Mouse (Mus musculus): Measurements from ENCODE around the gene Sipa1l3. TPM values are rescaled to one million over a fixed set of nuclear protein-coding genes. Genes with fewer than 3 reads are reported as not detected.

Gene Sipa1l3
- polyA plus RNA-seq, 1 experiment: 19.0 TPM

DNA sequence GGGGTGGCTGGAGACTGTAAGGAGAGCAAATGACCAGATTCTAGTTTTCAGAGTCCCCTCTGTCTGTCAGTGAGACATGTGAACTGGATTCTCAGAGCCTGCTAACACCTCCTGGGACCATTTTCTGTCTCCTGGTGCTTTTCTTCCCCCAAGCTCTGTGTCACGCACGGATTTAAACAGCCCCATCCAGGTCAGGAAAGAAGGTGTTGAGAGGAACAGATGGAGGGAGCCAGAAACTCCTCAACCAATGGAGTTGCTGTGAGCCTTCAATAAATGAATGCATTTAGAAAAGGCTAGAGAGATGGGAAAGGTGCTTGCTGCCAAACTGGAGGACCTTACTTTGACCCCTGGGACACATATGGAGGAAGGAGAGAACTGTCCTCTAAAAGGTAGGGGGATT is 180.7 kb downstream of the Sipa1l3 start:
- Histone ChIP-seq H3K36me3 (ENCODE audit: control insufficient read depth, insufficient read depth) (no peaks in the 10 kb centered on the region), H3K27me3 (ENCODE audit: control insufficient read depth, insufficient read depth, insufficient read length) (no peaks in the 10 kb centered on the region), H3ac (ENCODE audit: control insufficient read depth, insufficient read length) (no peak overlapping the region), H3K79me2 (ENCODE audit: control insufficient read depth, insufficient read depth) (no peaks in the 10 kb centered on the region), H3K4me3 (no peak overlapping the region), H3K4me2 (ENCODE audit: low read depth) (no peak overlapping the region)
- TF ChIP-seq MAX (IDR thresholded peaks at IDR 0.05; ENCODE audit: low read depth): no peak
- TF ChIP-seq E2F4 (IDR thresholded peaks at IDR 0.05; ENCODE audit: insufficient read depth): no peak
- TF ChIP-seq SRF (IDR thresholded peaks at IDR 0.05; ENCODE audit: control insufficient read depth, insufficient read length, low read depth): no peak
- no peak for TF ChIP-seq POLR2AphosphoS2 (IDR thresholded peaks at IDR 0.05; ENCODE audit: insufficient read length, low read depth)
- no peak for TF ChIP-seq MYOD1 (IDR thresholded peaks at IDR 0.05; ENCODE audit: control insufficient read depth in 1 of 3, insufficient read length in 2 of 3, low read depth in 2 of 3)
- TF ChIP-seq TCF12 (IDR thresholded peaks at IDR 0.05; ENCODE audit: insufficient read depth, poor library complexity, severe bottlenecking): no peak
- no peak for TF ChIP-seq CEBPB (IDR thresholded peaks at IDR 0.05; ENCODE audit: insufficient read depth, poor library complexity, severe bottlenecking)
- TF ChIP-seq REST (IDR thresholded peaks at IDR 0.05; ENCODE audit: insufficient read depth, insufficient read length): no peak
- TF ChIP-seq TCF3 (IDR thresholded peaks at IDR 0.05; ENCODE audit: insufficient read length, low read depth): no peak
- no peak for TF ChIP-seq USF1 (IDR thresholded peaks at IDR 0.05; ENCODE audit: low read depth)
- TF ChIP-seq POLR2A (IDR thresholded peaks at IDR 0.05; ENCODE audit: insufficient read length, low read depth): no peak
- no peak for TF ChIP-seq MYOG (IDR thresholded peaks at IDR 0.05; ENCODE audit: control insufficient read depth in 1 of 3, insufficient read depth in 1 of 3, insufficient read length in 2 of 3, low read depth in 2 of 3)

DNA sequence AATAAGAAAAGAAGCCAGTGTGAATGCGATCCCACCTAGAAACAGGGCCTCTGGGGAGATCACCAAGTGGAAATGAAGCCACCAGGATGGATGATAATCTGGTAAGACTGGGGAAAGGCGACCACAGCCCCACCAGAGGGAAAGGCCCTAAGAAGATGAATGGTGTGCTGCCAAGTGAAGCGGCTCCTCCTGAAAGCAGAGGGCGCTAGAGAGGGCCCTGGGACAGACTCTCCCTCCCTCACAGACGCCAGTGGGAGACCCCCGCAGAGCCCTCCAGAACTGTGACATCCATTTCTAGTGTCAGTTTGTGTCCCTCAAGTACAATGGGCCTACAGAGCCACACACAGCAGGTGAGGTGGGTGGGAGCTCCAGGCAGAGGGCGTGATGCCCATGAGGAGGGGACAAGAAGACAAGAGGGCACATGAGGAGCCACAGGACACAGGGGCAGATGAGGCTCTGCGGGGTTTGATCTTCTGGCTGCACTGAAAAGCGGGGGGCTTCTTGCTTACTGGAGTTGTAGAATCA is 181.6 kb downstream of the Sipa1l3 start:
- no peaks in the 10 kb centered on the region for H3K27me3 ChIP-seq (ENCODE audit: control insufficient read depth, insufficient read depth, insufficient read length)
- H3K36me3 ChIP-seq (ENCODE audit: control insufficient read depth, insufficient read depth): no peaks in the 10 kb centered on the region
- no peak overlapping the region for H3ac ChIP-seq (ENCODE audit: control insufficient read depth, insufficient read length)
- TF ChIP-seq TCF12 (IDR thresholded peaks at IDR 0.05; ENCODE audit: insufficient read depth, poor library complexity, severe bottlenecking) (no peak), MYOG (IDR thresholded peaks at IDR 0.05; ENCODE audit: control insufficient read depth in 1 of 3, insufficient read depth in 1 of 3, insufficient read length in 2 of 3, low read depth in 2 of 3) (no peak), SRF (IDR thresholded peaks at IDR 0.05; ENCODE audit: control insufficient read depth, insufficient read length, low read depth) (no peak), TCF3 (IDR thresholded peaks at IDR 0.05; ENCODE audit: insufficient read length, low read depth) (no peak), E2F4 (IDR thresholded peaks at IDR 0.05; ENCODE audit: insufficient read depth) (no peak), REST (IDR thresholded peaks at IDR 0.05; ENCODE audit: insufficient read depth, insufficient read length) (no peak), POLR2AphosphoS2 (IDR thresholded peaks at IDR 0.05; ENCODE audit: insufficient read length, low read depth) (no peak), MAX (IDR thresholded peaks at IDR 0.05; ENCODE audit: low read depth) (no peak), POLR2A (IDR thresholded peaks at IDR 0.05; ENCODE audit: insufficient read length, low read depth) (no peak), USF1 (IDR thresholded peaks at IDR 0.05; ENCODE audit: low read depth) (no peak), MYOD1 (IDR thresholded peaks at IDR 0.05; ENCODE audit: control insufficient read depth in 1 of 3, insufficient read length in 2 of 3, low read depth in 2 of 3) (no peak), CEBPB (IDR thresholded peaks at IDR 0.05; ENCODE audit: insufficient read depth, poor library complexity, severe bottlenecking) (no peak)
- H3K4me3 ChIP-seq: no peak overlapping the region
- H3K79me2 ChIP-seq (ENCODE audit: control insufficient read depth, insufficient read depth): no peaks in the 10 kb centered on the region
- H3K4me2 ChIP-seq (ENCODE audit: low read depth): no peak overlapping the region

DNA sequence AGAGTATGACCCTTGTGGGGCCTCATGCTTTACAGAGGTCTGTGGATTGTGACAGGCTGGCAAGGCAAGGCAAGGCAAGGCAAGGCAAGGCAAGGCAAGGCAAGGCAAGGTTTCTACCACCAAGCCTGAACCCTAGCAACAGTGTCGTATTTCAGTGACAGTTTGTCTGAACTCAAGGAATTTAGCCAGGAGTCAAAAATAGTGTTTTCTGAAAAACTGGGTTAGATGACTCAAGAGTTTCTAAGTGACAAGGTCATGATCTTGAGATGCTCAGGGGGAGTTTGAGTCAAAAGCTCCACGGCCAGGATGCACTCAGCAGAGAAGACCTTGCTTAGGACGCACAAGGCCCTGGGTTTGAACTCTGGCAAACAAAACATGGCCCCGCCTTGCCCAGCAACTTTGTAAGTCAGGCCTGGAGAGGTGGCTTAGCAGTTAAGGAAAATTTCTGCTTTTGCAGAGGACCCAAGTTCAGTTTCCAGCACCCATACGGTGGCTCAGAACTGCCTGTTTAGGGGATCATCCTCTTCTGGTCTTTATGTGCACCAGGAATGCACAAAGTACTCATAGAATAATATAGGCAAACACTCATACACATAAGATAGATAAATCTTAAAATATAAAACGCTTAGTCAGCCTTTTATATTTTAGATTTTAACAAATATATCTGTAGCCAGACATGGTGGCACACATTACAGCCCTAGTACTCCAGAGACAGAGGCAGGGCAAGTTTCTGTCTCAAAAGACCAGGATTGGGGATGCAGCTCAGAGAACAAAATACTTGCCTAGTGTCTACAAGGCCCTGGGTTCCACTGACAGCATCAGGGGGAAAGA is 182.4 kb downstream of the Sipa1l3 start:
- TF ChIP-seq POLR2A (IDR thresholded peaks at IDR 0.05; ENCODE audit: insufficient read length, low read depth) (no peak), MYOG (IDR thresholded peaks at IDR 0.05; ENCODE audit: control insufficient read depth in 1 of 3, insufficient read depth in 1 of 3, insufficient read length in 2 of 3, low read depth in 2 of 3) (no peak), MYOD1 (IDR thresholded peaks at IDR 0.05; ENCODE audit: control insufficient read depth in 1 of 3, insufficient read length in 2 of 3, low read depth in 2 of 3) (no peak), MAX (IDR thresholded peaks at IDR 0.05; ENCODE audit: low read depth) (no peak), E2F4 (IDR thresholded peaks at IDR 0.05; ENCODE audit: insufficient read depth) (no peak), TCF12 (IDR thresholded peaks at IDR 0.05; ENCODE audit: insufficient read depth, poor library complexity, severe bottlenecking) (no peak), TCF3 (IDR thresholded peaks at IDR 0.05; ENCODE audit: insufficient read length, low read depth) (no peak), CEBPB (IDR thresholded peaks at IDR 0.05; ENCODE audit: insufficient read depth, poor library complexity, severe bottlenecking) (no peak), SRF (IDR thresholded peaks at IDR 0.05; ENCODE audit: control insufficient read depth, insufficient read length, low read depth) (no peak), USF1 (IDR thresholded peaks at IDR 0.05; ENCODE audit: low read depth) (no peak), REST (IDR thresholded peaks at IDR 0.05; ENCODE audit: insufficient read depth, insufficient read length) (no peak), POLR2AphosphoS2 (IDR thresholded peaks at IDR 0.05; ENCODE audit: insufficient read length, low read depth) (no peak)
- H3K4me2 ChIP-seq (ENCODE audit: low read depth): no peak overlapping the region
- H3K27me3 ChIP-seq (ENCODE audit: control insufficient read depth, insufficient read depth, insufficient read length): no peaks in the 10 kb centered on the region
- H3K79me2 ChIP-seq (ENCODE audit: control insufficient read depth, insufficient read depth): no peaks in the 10 kb centered on the region
- H3K4me3 ChIP-seq: no peak overlapping the region
- no peak overlapping the region for H3ac ChIP-seq (ENCODE audit: control insufficient read depth, insufficient read length)
- H3K36me3 ChIP-seq (ENCODE audit: control insufficient read depth, insufficient read depth): no peaks in the 10 kb centered on the region

DNA sequence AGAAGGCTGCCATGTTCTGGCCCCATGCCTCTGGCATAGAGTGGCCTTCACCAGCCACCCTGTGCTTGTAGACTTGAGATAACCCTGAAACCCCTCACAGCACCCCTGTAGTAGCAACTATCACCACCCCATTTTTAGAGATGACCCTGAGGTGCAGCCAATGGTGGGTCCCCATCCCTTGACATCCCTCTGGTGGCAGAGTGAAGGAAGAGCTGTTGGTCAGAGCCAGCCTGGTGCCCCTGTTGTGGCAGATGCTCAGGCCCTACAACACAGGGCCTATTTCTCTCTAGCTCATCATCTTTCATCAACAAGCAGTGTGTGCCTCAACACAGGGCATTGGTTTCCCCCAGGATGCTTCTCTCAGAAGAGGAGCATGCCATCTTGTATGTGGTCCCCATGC is 183.2 kb downstream of the Sipa1l3 start:
- no peaks in the 10 kb centered on the region for H3K36me3 ChIP-seq (ENCODE audit: control insufficient read depth, insufficient read depth)
- no peaks in the 10 kb centered on the region for H3K27me3 ChIP-seq (ENCODE audit: control insufficient read depth, insufficient read depth, insufficient read length)
- no peaks in the 10 kb centered on the region for H3K79me2 ChIP-seq (ENCODE audit: control insufficient read depth, insufficient read depth)
- TF ChIP-seq E2F4 (IDR thresholded peaks at IDR 0.05; ENCODE audit: insufficient read depth): no peak
- no peak for TF ChIP-seq TCF12 (IDR thresholded peaks at IDR 0.05; ENCODE audit: insufficient read depth, poor library complexity, severe bottlenecking)
- TF ChIP-seq TCF3 (IDR thresholded peaks at IDR 0.05; ENCODE audit: insufficient read length, low read depth): no peak
- TF ChIP-seq SRF (IDR thresholded peaks at IDR 0.05; ENCODE audit: control insufficient read depth, insufficient read length, low read depth): no peak
- TF ChIP-seq USF1 (IDR thresholded peaks at IDR 0.05; ENCODE audit: low read depth): no peak
- no peak for TF ChIP-seq MAX (IDR thresholded peaks at IDR 0.05; ENCODE audit: low read depth)
- no peak for TF ChIP-seq MYOD1 (IDR thresholded peaks at IDR 0.05; ENCODE audit: control insufficient read depth in 1 of 3, insufficient read length in 2 of 3, low read depth in 2 of 3)
- no peak for TF ChIP-seq REST (IDR thresholded peaks at IDR 0.05; ENCODE audit: insufficient read depth, insufficient read length)
- no peak for TF ChIP-seq CEBPB (IDR thresholded peaks at IDR 0.05; ENCODE audit: insufficient read depth, poor library complexity, severe bottlenecking)
- no peak for TF ChIP-seq POLR2A (IDR thresholded peaks at IDR 0.05; ENCODE audit: insufficient read length, low read depth)
- TF ChIP-seq POLR2AphosphoS2 (IDR thresholded peaks at IDR 0.05; ENCODE audit: insufficient read length, low read depth): no peak
- TF ChIP-seq MYOG (IDR thresholded peaks at IDR 0.05; ENCODE audit: control insufficient read depth in 1 of 3, insufficient read depth in 1 of 3, insufficient read length in 2 of 3, low read depth in 2 of 3): no peak
- H3ac ChIP-seq (ENCODE audit: control insufficient read depth, insufficient read length): no peak overlapping the region
- no peak overlapping the region for H3K4me3 ChIP-seq
- no peak overlapping the region for H3K4me2 ChIP-seq (ENCODE audit: low read depth)
